Comparison of ENCODE assay signal across 20 mouse cellular contexts in genomic region chr7:75404955-75405354, GRCm38 (mm10). TPM values are rescaled to one million over a fixed set of nuclear protein-coding genes. Genes with fewer than 3 reads are reported as not detected.
DNase-seq lines count a peak whose midpoint lies in the region; ATAC-seq and TF ChIP-seq lines count a peak whose summit lies in the region.
"Had no signal": no experiment of that assay in that cellular context is flagged by ENCODE, and none has a peak within 500 bp of the region (broad histone marks: within the 10 kb centered on the region; RNA-seq: fewer than 3 reads in every experiment).

No protein-coding gene starts in this region.

- no peaks in the 10 kb centered on the region; the same call in 1 of the 2 replicates for H3K9me3 ChIP-seq in stomach, embryonic 16.5 days (replicated peaks; ENCODE audit: control insufficient read depth, low read length)
- no peaks in the 10 kb centered on the region for H3K9me3 ChIP-seq in stomach, postnatal 0 days (ENCODE audit: control insufficient read depth, low read length)
- no peaks in the 10 kb centered on the region for H3K9me3 ChIP-seq in heart, embryonic 15.5 days (replicated peaks)
- H3K9me3 ChIP-seq: forebrain, embryonic 13.5 days; hindbrain, embryonic 10.5 days had no signal

- TF ChIP-seq CTCF in stomach, postnatal 0 days (IDR thresholded peaks at IDR 0.05; ENCODE audit: low read depth), result no peak

- H3K27me3 ChIP-seq in stomach, embryonic 16.5 days (ENCODE audit: control insufficient read depth, insufficient read depth, low read length), result no peaks in the 10 kb centered on the region
- H3K27me3 ChIP-seq in stomach, postnatal 0 days (ENCODE audit: control insufficient read depth, insufficient read depth, low read length), result no peaks in the 10 kb centered on the region
- no peaks in the 10 kb centered on the region for H3K27me3 ChIP-seq in heart, embryonic 15.5 days
- H3K27me3 ChIP-seq: embryonic facial prominence, embryonic 13.5 days; forebrain, embryonic 13.5 days had no signal

- H3K36me3 ChIP-seq in stomach, embryonic 16.5 days (ENCODE audit: control insufficient read depth, insufficient read depth, low read length), result no peaks in the 10 kb centered on the region
- H3K36me3 ChIP-seq in stomach, postnatal 0 days (ENCODE audit: control insufficient read depth, insufficient read depth, low read length), result no peaks in the 10 kb centered on the region
- no peaks in the 10 kb centered on the region for H3K36me3 ChIP-seq in heart, embryonic 15.5 days
- H3K36me3 ChIP-seq: embryonic facial prominence, embryonic 13.5 days; hindbrain, embryonic 10.5 days had no signal

- H3K9ac ChIP-seq in stomach, embryonic 16.5 days (ENCODE audit: low read length), result no peak overlapping the region
- H3K9ac ChIP-seq in stomach, postnatal 0 days (ENCODE audit: low read length), result no peak overlapping the region
- no peak overlapping the region for H3K9ac ChIP-seq in heart, embryonic 15.5 days
- H3K9ac ChIP-seq: embryonic facial prominence, embryonic 13.5 days; forebrain, embryonic 13.5 days; forebrain, postnatal 0 days; hindbrain, embryonic 14.5 days had no signal

- no peak overlapping the region for H3K4me2 ChIP-seq in stomach, embryonic 16.5 days (ENCODE audit: low read depth, low read length)
- no peak overlapping the region for H3K4me2 ChIP-seq in stomach, postnatal 0 days (replicated peaks; ENCODE audit: low read depth)
- no peak overlapping the region for H3K4me2 ChIP-seq in heart, embryonic 15.5 days
- H3K4me2 ChIP-seq: embryonic facial prominence, embryonic 13.5 days; forebrain, embryonic 13.5 days; hindbrain, embryonic 14.5 days had no signal

- no peak for TF ChIP-seq EP300 in stomach, postnatal 0 days (optimal IDR thresholded peaks at IDR 0.05)

- H3K27ac ChIP-seq in stomach, embryonic 16.5 days (ENCODE audit: low read length), result no peak overlapping the region
- H3K27ac ChIP-seq in stomach, postnatal 0 days (replicated peaks), result no peak overlapping the region
- H3K27ac ChIP-seq in heart, embryonic 15.5 days, result peak overlapping the region; percentile 89
- H3K27ac ChIP-seq: embryonic facial prominence, embryonic 13.5 days; forebrain, embryonic 13.5 days; hindbrain, embryonic 10.5 days; hindbrain, embryonic 14.5 days had no signal

- intact Hi-C loops in heart, postnatal 36 days (cut with DNase I), result loop anchor here (5.0 kb wide), 1 partner anchor 52 kb away; the partner anchor contains the start of gene Akap13

- H3K4me3 ChIP-seq in stomach, embryonic 16.5 days (replicated peaks; ENCODE audit: low read length), result no peak overlapping the region
- no peak overlapping the region for H3K4me3 ChIP-seq in stomach, postnatal 0 days (ENCODE audit: low read depth, low read length)
- H3K4me3 ChIP-seq in heart, embryonic 15.5 days, result no peak overlapping the region
- H3K4me3 ChIP-seq: embryonic facial prominence, embryonic 13.5 days; forebrain, embryonic 13.5 days; hindbrain, embryonic 10.5 days had no signal

- peak; percentile 88 for DNase-seq in heart, adult 11 months
- DNase-seq in heart, postnatal 36 days, result no peak
- no peak for DNase-seq in stomach, postnatal 0 days (ENCODE audit: low spot score)
- no peak for DNase-seq in urinary bladder, postnatal 14 days (ENCODE audit: low spot score)
- DNase-seq in layer of hippocampus, adult 11-12 months (ENCODE audit: low spot score), result no peak
- DNase-seq in urinary bladder, postnatal 10 days (ENCODE audit: low spot score), result no peak
- DNase-seq: adrenal gland, postnatal 10 days; cerebellum, adult 18-20 months; cerebellum, adult 9-11 months; cerebellum, postnatal 36 days; forebrain, postnatal 0 days; gastrocnemius, postnatal 36 days; kidney, adult 2 months had no signal

- ATAC-seq in stomach, embryonic 16.5 days (ENCODE audit: insufficient read depth, low FRiP score), result peak; percentile 33; the same call in 1 of the 2 replicates
- ATAC-seq in stomach, postnatal 0 days (ENCODE audit: low FRiP score, low TSS enrichment), result no peak
- ATAC-seq in heart, embryonic 15.5 days (replicated peaks; ENCODE audit: insufficient number of reproducible peaks, insufficient read depth, low FRiP score, low read depth), result peak; percentile 89
- ATAC-seq: forebrain, embryonic 13.5 days; forebrain, postnatal 0 days; intestine, embryonic 16.5 days had no signal

- 67% methylated on average over 3 of the region's 3 CpGs for WGBS in stomach, embryonic 16.5 days
- 62% methylated on average over 3 of the region's 3 CpGs for whole genome bisulfite sequencing in stomach, postnatal 0 days
- 43% methylated on average over 3 of the region's 3 CpGs for WGBS in heart, embryonic 15.5 days

- no peaks in the 10 kb centered on the region for H3K4me1 ChIP-seq in stomach, embryonic 16.5 days (ENCODE audit: control insufficient read depth, insufficient read depth, low read length)
- no peaks in the 10 kb centered on the region for H3K4me1 ChIP-seq in stomach, postnatal 0 days (replicated peaks; ENCODE audit: control insufficient read depth, insufficient read depth)
- peaks cover 16% of the 10 kb centered on the region for H3K4me1 ChIP-seq in heart, embryonic 15.5 days (replicated peaks)
- H3K4me1 ChIP-seq: forebrain, embryonic 13.5 days; hindbrain, embryonic 10.5 days had no signal

RNA-seq across cellular contexts. Expression of gene Akap13, which starts 50.4 kb away (rescaled TPM):
- 10 to 100 TPM; 73.7 to 88.3 TPM for total RNA-seq in heart, postnatal 36 days (2021)
- 34.7 and 39.9 TPM in 2 replicates for polyA plus RNA-seq in stomach, embryonic 16.5 days (2015; fragmentation: Nextera tagmentation; extraction: Ambion mirVana)
- polyA plus RNA-seq in stomach, postnatal 0 days (2015; fragmentation: Nextera tagmentation; extraction: Ambion mirVana), result 15.2 and 18.8 TPM in 2 replicates
- 43.4 and 48.0 TPM in 2 replicates for polyA plus RNA-seq in heart, embryonic 15.5 days (2015; fragmentation: Nextera tagmentation; extraction: Ambion mirVana)
